Comparison of ENCODE assay signal across 27 mouse cellular contexts in the genomic region with DNA sequence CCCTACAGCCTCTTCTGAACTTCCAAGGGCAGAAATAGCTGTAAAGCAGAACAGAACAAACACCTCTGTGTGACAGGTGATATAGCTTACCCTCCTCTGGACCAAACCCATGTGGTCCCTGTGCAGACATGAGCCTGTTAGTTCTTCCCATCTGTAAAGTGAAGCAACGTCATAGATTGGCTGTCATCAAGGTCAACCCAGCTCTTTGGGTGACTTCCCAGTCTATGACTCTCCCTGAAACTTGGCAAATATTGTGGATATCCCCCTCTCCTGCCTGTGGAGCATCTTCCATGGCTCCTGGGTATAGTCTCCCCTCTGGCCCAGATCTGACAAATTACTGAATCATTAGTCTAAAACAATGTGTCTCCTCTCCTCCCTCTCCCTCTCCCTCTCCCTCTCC. TPM values are rescaled to one million over a fixed set of nuclear protein-coding genes. Genes with fewer than 3 reads are reported as not detected.
A peak's percentile ranks its signal among the peaks of the same experiment; 100 is the strongest.
DNase-seq lines count a peak whose midpoint lies in the region; ATAC-seq and TF ChIP-seq lines count a peak whose summit lies in the region.
"Had no signal": no experiment of that assay in that cellular context is flagged by ENCODE, and none has a peak within 500 bp of the region (broad histone marks: within the 10 kb centered on the region; RNA-seq: fewer than 3 reads in every experiment).

No protein-coding gene starts in this region.

- H3K36me3 ChIP-seq in heart, postnatal 0 days (replicated peaks; ENCODE audit: control insufficient read depth, insufficient read depth, low read length) = no peaks in the 10 kb centered on the region
- H3K36me3 ChIP-seq: embryonic facial prominence, embryonic 10.5 days; embryonic facial prominence, embryonic 13.5 days; forebrain, embryonic 12.5 days; forebrain, embryonic 15.5 days; hindbrain, embryonic 12.5 days; hindbrain, embryonic 15.5 days had no signal

- peak; percentile 5 for DNase-seq in heart, postnatal 0 days (ENCODE audit: low spot score)
- no peak for DNase-seq in heart, postnatal 4 days
- peak; percentile 76 for DNase-seq in adrenal gland, adult 2 months
- DNase-seq in adrenal gland, postnatal 14 days = peak; percentile 72
- peak; percentile 8 for DNase-seq in skeletal muscle tissue, adult 2 months (ENCODE audit: low read depth, low spot score)
- no peak for DNase-seq in adipocyte (ENCODE audit: low spot score)
- no peak for DNase-seq in thymus, postnatal 4 days
- no peak for DNase-seq in layer of hippocampus, postnatal 14 days (ENCODE audit: low spot score in 2 of 2)
- DNase-seq: cerebellum, adult 11 months; cerebellum, adult 2 months; cerebellum, adult 9-11 months; cerebellum, postnatal 25 days; embryo, embryonic 11 days; gastrocnemius, postnatal 25 days; heart, postnatal 10 days; kidney, adult 2 months had no signal

- no peak overlapping the region for H3K4me3 ChIP-seq in heart, postnatal 0 days (ENCODE audit: low read depth, low read length)
- H3K4me3 ChIP-seq: embryonic facial prominence, embryonic 10.5 days; embryonic facial prominence, embryonic 13.5 days; erythroblast, embryonic 14.5 days; forebrain, embryonic 12.5 days; forebrain, embryonic 15.5 days; hindbrain, embryonic 12.5 days; hindbrain, embryonic 15.5 days had no signal

- H3K4me1 ChIP-seq in heart, postnatal 0 days (ENCODE audit: control insufficient read depth, insufficient read depth) = peaks cover 6% of the 10 kb centered on the region; the same call in 1 of the 2 replicates
- H3K4me1 ChIP-seq: embryonic facial prominence, embryonic 13.5 days; forebrain, embryonic 12.5 days; forebrain, embryonic 15.5 days; hindbrain, embryonic 12.5 days; hindbrain, embryonic 15.5 days had no signal

- 41% methylated on average over 1 of the region's 1 CpGs for WGBS in heart, postnatal 0 days

- no peak overlapping the region for H3K27ac ChIP-seq in heart, postnatal 0 days (ENCODE audit: low read depth)
- H3K27ac ChIP-seq: embryonic facial prominence, embryonic 10.5 days; embryonic facial prominence, embryonic 13.5 days; forebrain, embryonic 12.5 days; forebrain, embryonic 15.5 days; hindbrain, embryonic 12.5 days; hindbrain, embryonic 15.5 days had no signal

- no peaks in the 10 kb centered on the region for H3K27me3 ChIP-seq in heart, postnatal 0 days (ENCODE audit: control insufficient read depth, insufficient read depth, low read length)
- H3K27me3 ChIP-seq: embryonic facial prominence, embryonic 13.5 days; forebrain, embryonic 12.5 days; forebrain, embryonic 15.5 days; hindbrain, embryonic 12.5 days; hindbrain, embryonic 15.5 days had no signal

- no peak overlapping the region for H3K9ac ChIP-seq in heart, postnatal 0 days (replicated peaks; ENCODE audit: low read depth, low read length)
- H3K9ac ChIP-seq: embryonic facial prominence, embryonic 13.5 days; forebrain, embryonic 12.5 days; forebrain, embryonic 15.5 days; hindbrain, embryonic 12.5 days; hindbrain, embryonic 15.5 days had no signal

- no peak for TF ChIP-seq CTCF in heart, postnatal 0 days (IDR thresholded peaks at IDR 0.05; ENCODE audit: low read depth)

- no peak overlapping the region for H3K4me2 ChIP-seq in heart, postnatal 0 days (ENCODE audit: low read depth, low read length)
- H3K4me2 ChIP-seq: embryonic facial prominence, embryonic 13.5 days; forebrain, embryonic 12.5 days; forebrain, embryonic 15.5 days; heart, embryonic 11.5 days; hindbrain, embryonic 12.5 days; hindbrain, embryonic 15.5 days had no signal

- no peak for ATAC-seq in heart, postnatal 0 days (ENCODE audit: insufficient read depth, low read depth)
- ATAC-seq: forebrain, embryonic 15.5 days; intestine, postnatal 0 days; Patski had no signal

- H3K9me3 ChIP-seq in heart, postnatal 0 days (replicated peaks; ENCODE audit: control insufficient read depth, low read length) = no peaks in the 10 kb centered on the region
- H3K9me3 ChIP-seq: embryonic facial prominence, embryonic 10.5 days; embryonic facial prominence, embryonic 13.5 days; forebrain, embryonic 12.5 days; forebrain, embryonic 15.5 days; hindbrain, embryonic 12.5 days; hindbrain, embryonic 15.5 days had no signal

- TF ChIP-seq EP300 in heart, postnatal 0 days (IDR thresholded peaks at IDR 0.05; ENCODE audit: low read depth) = no peak

RNA-seq across cellular contexts. Expression of gene Sp100, which starts 42.5 kb away (rescaled TPM):
- 9.2 and 14.8 TPM in 2 replicates for total RNA-seq in heart, postnatal 0 days (2014; rRNA removed; ENCODE audit: low replicate concordance)
- 5.6 and 7.2 TPM in 2 replicates for polyA plus RNA-seq in heart, postnatal 0 days (2015; fragmentation: Nextera tagmentation; extraction: Ambion mirVana)
- 1 to 10 TPM; 3.7 to 3.9 TPM for total RNA-seq in heart, postnatal 4 days (2021)
- 10 to 100 TPM; 19.1 to 21.0 TPM for total RNA-seq in adrenal gland, adult 2 months (2021)
- 2.7 and 2.9 TPM in 2 replicates for polyA plus RNA-seq in adrenal gland, adult 2 months (2012; rRNA removed)
- 13.2 and 35.0 TPM in 2 replicates for total RNA-seq in adrenal gland, postnatal 14 days (2021)
- under 1 TPM; 0.43 to 0.44 TPM for total RNA-seq in layer of hippocampus, postnatal 14 days (2021)
- total RNA-seq: ES-E14 had no signal

Comparison
In these comparisons a context has a peak if more than half of its experiments do, and no peak if none do; other contexts are left out.
1. DNase-seq: peak in heart, postnatal 0 days (single experiment), adrenal gland, adult 2 months (single experiment), adrenal gland, postnatal 14 days (single experiment) and skeletal muscle tissue, adult 2 months (single experiment); none in heart, postnatal 4 days (single experiment), adipocyte (single experiment), thymus, postnatal 4 days (single experiment) and layer of hippocampus, postnatal 14 days (0 of 2).